Mouse (Mus musculus): ENCODE measurements around the gene Rtn4rl2.
"Not testable (repeated sequence)": the region's sequence is repeated elsewhere in the genome, so short reads cannot be mapped to it uniquely, and the experiment has no call there.

Rtn4rl2 gene

GRCm38 (mm10) chr2:84886234-84886731 lies at the start of gene Rtn4rl2:
Gene Rtn4rl2 (minus strand): TSS chr2:84886710.
- DNase-seq (ENCODE audit: low spot score), result peak; percentile 50

GRCm38 (mm10) chr2:84935065-84935464 lies 48.6 kb upstream of the Rtn4rl2 start:
- no peak for DNase-seq (ENCODE audit: low spot score)

GRCm38 (mm10) chr2:84934649-84935007 lies 48.1 kb upstream of the Rtn4rl2 start:
- peak; percentile 32 for DNase-seq (ENCODE audit: low spot score)

- no peak for DNase-seq (ENCODE audit: low spot score)
Measured at GRCm38 (mm10) chr2:84933992-84934648, 47.6 kb upstream of the Rtn4rl2 start.

- no peak for DNase-seq (ENCODE audit: low spot score)
Measured at GRCm38 (mm10) chr2:84930186-84930585, 43.7 kb upstream of the Rtn4rl2 start.

GRCm38 (mm10) chr2:84919601-84920108 lies 33.1 kb upstream of the Rtn4rl2 start:
- no peak for DNase-seq (ENCODE audit: low spot score)

GRCm38 (mm10) chr2:84918188-84918587 lies 31.7 kb upstream of the Rtn4rl2 start:
- no peak for DNase-seq (ENCODE audit: low spot score)

- no peak for DNase-seq (ENCODE audit: low spot score)
Measured at GRCm38 (mm10) chr2:84916548-84917320, 30.2 kb upstream of the Rtn4rl2 start.

- no peak for DNase-seq (ENCODE audit: low spot score)
Measured at GRCm38 (mm10) chr2:84915330-84915729, 28.8 kb upstream of the Rtn4rl2 start.

- DNase-seq (ENCODE audit: low spot score), result no peak
Measured at GRCm38 (mm10) chr2:84913881-84914280, 27.4 kb upstream of the Rtn4rl2 start.

- DNase-seq (ENCODE audit: low spot score), result no peak
Measured at GRCm38 (mm10) chr2:84912722-84913121, 26.2 kb upstream of the Rtn4rl2 start.

GRCm38 (mm10) chr2:84896686-84897085 lies 10.2 kb upstream of the Rtn4rl2 start:
- not testable (repeated sequence) for DNase-seq (ENCODE audit: low spot score)

GRCm38 (mm10) chr2:84895495-84896198 lies 9.1 kb upstream of the Rtn4rl2 start:
- DNase-seq (ENCODE audit: low spot score), result no peak

- no peak for DNase-seq (ENCODE audit: low spot score)
Measured at GRCm38 (mm10) chr2:84893359-84893758, 6.8 kb upstream of the Rtn4rl2 start.

GRCm38 (mm10) chr2:84890045-84890340 lies 3.5 kb upstream of the Rtn4rl2 start:
- peak; percentile 92 for DNase-seq (ENCODE audit: low spot score)

GRCm38 (mm10) chr2:84889316-84890044 lies 3.0 kb upstream of the Rtn4rl2 start:
- peak; percentile 37 for DNase-seq (ENCODE audit: low spot score)

GRCm38 (mm10) chr2:84888657-84889315 lies 2.3 kb upstream of the Rtn4rl2 start:
- peak; percentile 86 for DNase-seq (ENCODE audit: low spot score)

- peak; percentile 72 for DNase-seq (ENCODE audit: low spot score)
Measured at GRCm38 (mm10) chr2:84887411-84888271, 1.1 kb upstream of the Rtn4rl2 start.

- DNase-seq (ENCODE audit: low spot score), result peak; percentile 76
Measured at GRCm38 (mm10) chr2:84886821-84887281, 341 bp upstream of the Rtn4rl2 start.
